Mouse (Mus musculus): Measurements from ENCODE around the gene Gtpbp8.

The Gtpbp8 gene

GRCm38 (mm10) chr16:44745866-44746562 lies at the start of gene Gtpbp8:
Gene Gtpbp8, minus strand, starts transcription at chr16:44746363.
- peak; percentile 89 to 97 for DNase-seq (ENCODE audit: inconsistent age in 2 of 2, low spot score in 1 of 2)

GRCm38 (mm10) chr16:44794416-44794815 lies 48.3 kb upstream of the Gtpbp8 start:
- no peak for DNase-seq (ENCODE audit: inconsistent age in 2 of 2, low spot score in 1 of 2)

GRCm38 (mm10) chr16:44786934-44787333 lies 40.8 kb upstream of the Gtpbp8 start:
- no peak for DNase-seq (ENCODE audit: inconsistent age in 2 of 2, low spot score in 1 of 2)

- no peak for DNase-seq (ENCODE audit: inconsistent age in 2 of 2, low spot score in 1 of 2)
Observed at GRCm38 (mm10) chr16:44780751-44781150, 34.6 kb upstream of the Gtpbp8 start.

- DNase-seq (ENCODE audit: inconsistent age in 2 of 2, low spot score in 1 of 2) = no peak
Observed at GRCm38 (mm10) chr16:44779494-44779893, 33.3 kb upstream of the Gtpbp8 start.

- DNase-seq (ENCODE audit: inconsistent age in 2 of 2, low spot score in 1 of 2) = peak in 1 of 2 experiments; percentile 46
Observed at GRCm38 (mm10) chr16:44778538-44779147, 32.5 kb upstream of the Gtpbp8 start.

- no peak for DNase-seq (ENCODE audit: inconsistent age in 2 of 2, low spot score in 1 of 2)
Observed at GRCm38 (mm10) chr16:44774201-44774600, 28.0 kb upstream of the Gtpbp8 start.

GRCm38 (mm10) chr16:44773673-44774072 lies 27.5 kb upstream of the Gtpbp8 start:
- DNase-seq (ENCODE audit: inconsistent age in 2 of 2, low spot score in 1 of 2) = no peak

GRCm38 (mm10) chr16:44772577-44772976 lies 26.4 kb upstream of the Gtpbp8 start:
- DNase-seq (ENCODE audit: inconsistent age in 2 of 2, low spot score in 1 of 2) = no peak

GRCm38 (mm10) chr16:44767967-44768366 lies 21.8 kb upstream of the Gtpbp8 start:
- peak in 1 of 2 experiments; percentile 46 for DNase-seq (ENCODE audit: inconsistent age in 2 of 2, low spot score in 1 of 2)

- DNase-seq (ENCODE audit: inconsistent age in 2 of 2, low spot score in 1 of 2) = no peak
Observed at GRCm38 (mm10) chr16:44767506-44767905, 21.3 kb upstream of the Gtpbp8 start.

GRCm38 (mm10) chr16:44766320-44766892 lies 20.2 kb upstream of the Gtpbp8 start:
- no peak for DNase-seq (ENCODE audit: inconsistent age in 2 of 2, low spot score in 1 of 2)

- DNase-seq (ENCODE audit: inconsistent age in 2 of 2, low spot score in 1 of 2) = no peak
Observed at GRCm38 (mm10) chr16:44765555-44766319, 19.6 kb upstream of the Gtpbp8 start, which contains the start of gene Cd200r1. Gene Cd200r1, plus strand, starts transcription at chr16:44765736.

- DNase-seq (ENCODE audit: inconsistent age in 2 of 2, low spot score in 1 of 2) = no peak
Observed at GRCm38 (mm10) chr16:44761811-44762210, 15.6 kb upstream of the Gtpbp8 start.

- no peak for DNase-seq (ENCODE audit: inconsistent age in 2 of 2, low spot score in 1 of 2)
Observed at GRCm38 (mm10) chr16:44757700-44758099, 11.5 kb upstream of the Gtpbp8 start.

- DNase-seq (ENCODE audit: inconsistent age in 2 of 2, low spot score in 1 of 2) = no peak
Observed at GRCm38 (mm10) chr16:44748007-44748406, 1.8 kb upstream of the Gtpbp8 start.

- DNase-seq (ENCODE audit: inconsistent age in 2 of 2, low spot score in 1 of 2) = no peak
Observed at GRCm38 (mm10) chr16:44745471-44745865, 695 bp downstream of the Gtpbp8 start.

- no peak for DNase-seq (ENCODE audit: inconsistent age in 2 of 2, low spot score in 1 of 2)
Observed at GRCm38 (mm10) chr16:44742753-44743152, 3.4 kb downstream of the Gtpbp8 start.

- DNase-seq (ENCODE audit: inconsistent age in 2 of 2, low spot score in 1 of 2) = no peak
Observed at GRCm38 (mm10) chr16:44736118-44736517, 10.0 kb downstream of the Gtpbp8 start.

GRCm38 (mm10) chr16:44735676-44736075 lies 10.5 kb downstream of the Gtpbp8 start:
- no peak for DNase-seq (ENCODE audit: inconsistent age in 2 of 2, low spot score in 1 of 2)

- DNase-seq (ENCODE audit: inconsistent age in 2 of 2, low spot score in 1 of 2) = peak in 1 of 2 experiments; percentile 56
Observed at GRCm38 (mm10) chr16:44734059-44734458, 12.1 kb downstream of the Gtpbp8 start.
